Mouse (Mus musculus) left cerebral cortex, adult 11 months (tissue): ENCODE results near the gene Cdip1.

Experiments
- DNase-seq: peaks from one replicate; pipeline ENCODE4 v3.0.0; 2022; ENCODE audit warnings: low spot score

Gene Cdip1

DNA sequence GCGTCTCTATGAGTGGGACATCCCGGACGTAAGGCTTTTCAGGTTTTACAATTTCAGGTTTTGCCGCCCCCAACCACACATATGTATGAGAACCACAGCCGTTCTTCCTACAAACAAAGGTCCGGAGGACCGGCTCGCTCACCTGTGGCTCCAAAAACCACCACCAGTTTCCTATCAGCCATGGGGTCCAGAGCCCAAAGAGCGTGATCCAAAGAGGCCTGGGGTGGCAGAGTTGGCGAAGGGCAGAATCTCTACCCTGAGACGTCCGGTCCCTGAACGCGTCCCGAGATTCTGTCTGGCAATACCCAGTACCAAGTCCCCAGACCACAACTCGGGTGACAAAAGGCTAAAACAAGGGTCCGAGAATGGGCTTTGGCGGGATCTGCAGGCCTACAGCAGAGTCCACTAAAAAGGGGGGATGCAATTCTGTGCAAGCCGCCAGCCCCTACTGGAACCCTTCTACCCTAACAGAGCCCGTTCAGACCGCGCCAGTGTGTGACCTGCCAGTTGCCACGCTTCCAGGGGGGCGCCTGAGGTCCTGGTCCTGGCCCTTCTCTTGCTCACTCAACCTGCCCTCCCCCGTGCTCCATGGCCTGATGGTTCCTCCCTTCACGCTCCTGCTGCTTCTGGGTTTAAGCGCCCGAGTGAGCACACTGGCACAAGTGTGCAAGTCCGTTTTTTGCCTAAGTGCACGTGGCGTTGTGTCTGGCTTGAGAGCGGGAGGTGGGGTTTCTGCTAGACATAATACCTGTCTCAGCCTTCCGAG is 71.2 kb downstream of the Cdip1 start, which contains the start of gene Nmral1:
Gene Nmral1 (minus strand): TSS at position 604 of the 766 bp plus-strand sequence.
- peak; percentile 55 for DNase-seq

DNA sequence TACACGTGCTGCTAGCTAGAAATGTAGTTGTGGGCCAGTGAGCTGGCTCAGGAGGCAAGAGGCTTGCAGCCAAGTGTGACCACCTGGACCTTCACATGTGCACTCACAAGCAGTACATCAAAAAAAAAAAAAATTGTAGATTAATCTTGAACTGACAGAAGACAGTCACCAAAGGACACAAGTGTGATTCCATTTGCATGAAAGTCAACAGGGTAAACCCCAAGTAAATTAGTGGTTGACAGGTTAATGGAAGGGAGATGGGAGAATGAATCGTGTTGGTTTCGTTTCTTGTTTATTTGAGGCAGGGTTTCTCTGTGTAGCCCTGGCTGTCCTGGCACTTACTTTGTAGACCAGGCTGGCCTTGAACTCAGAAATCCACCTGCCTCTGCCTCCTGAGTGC is 72.2 kb downstream of the Cdip1 start:
- DNase-seq, result no peak

DNA sequence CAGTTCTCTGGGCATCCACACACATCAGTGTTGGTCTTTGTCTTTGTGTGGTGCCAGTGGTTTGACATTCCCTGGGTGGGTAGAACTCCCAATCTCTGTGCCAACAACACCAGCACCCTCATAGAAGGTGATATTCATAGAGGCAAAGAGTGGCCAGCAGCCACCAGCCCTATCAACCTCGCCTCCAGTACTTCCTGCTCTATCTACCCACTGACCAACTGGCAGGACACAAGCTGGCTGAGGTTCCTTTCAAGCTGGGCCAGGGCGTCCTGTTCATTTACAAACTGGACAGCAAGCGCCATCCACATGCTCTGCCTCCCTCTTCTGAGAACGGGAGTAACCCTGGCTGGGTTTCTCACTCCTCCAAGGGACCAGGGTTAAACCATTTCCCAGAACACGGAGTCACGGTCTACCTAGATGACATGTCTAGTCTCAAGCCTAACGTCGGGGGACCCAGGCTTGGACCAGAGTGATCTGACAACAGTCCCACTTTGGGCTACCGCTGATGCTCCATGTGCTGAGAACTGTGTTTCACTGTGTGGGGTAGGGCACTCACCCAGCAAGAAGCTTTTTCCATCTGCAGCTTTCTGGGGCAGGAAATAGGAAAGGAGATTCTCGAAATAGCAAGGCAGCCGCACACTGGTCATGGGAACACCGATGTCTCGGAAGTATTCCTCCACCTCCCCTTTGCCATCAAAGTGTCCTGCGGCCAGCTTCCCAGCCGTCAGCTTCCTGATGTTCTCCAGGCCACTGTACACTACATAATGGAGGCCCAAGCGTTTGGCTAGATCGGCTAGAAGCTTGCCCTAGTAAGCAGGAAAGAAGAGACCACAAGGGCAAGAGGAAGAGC is 76.0 kb downstream of the Cdip1 start:
- no peak for DNase-seq

DNA sequence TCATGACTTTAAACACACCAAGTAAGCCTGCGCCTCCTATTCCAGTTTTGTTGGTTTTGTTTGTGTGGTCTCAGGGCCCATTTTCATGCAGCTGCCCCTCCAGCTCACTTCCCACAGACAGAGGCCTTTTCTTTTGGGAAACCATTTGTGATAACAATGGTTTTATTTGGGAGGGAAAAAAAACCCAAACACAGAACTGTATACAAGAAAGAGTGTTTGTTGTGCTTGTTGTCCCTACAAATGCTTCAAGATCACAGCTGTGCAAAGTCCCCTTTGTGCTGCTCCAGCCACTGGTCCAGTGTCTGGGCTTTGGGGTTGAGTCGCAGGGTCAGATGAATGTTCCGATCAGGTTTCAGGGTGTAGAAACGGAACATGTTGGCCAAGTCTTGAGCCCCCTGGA is 78.9 kb downstream of the Cdip1 start:
- DNase-seq, result no peak

DNA sequence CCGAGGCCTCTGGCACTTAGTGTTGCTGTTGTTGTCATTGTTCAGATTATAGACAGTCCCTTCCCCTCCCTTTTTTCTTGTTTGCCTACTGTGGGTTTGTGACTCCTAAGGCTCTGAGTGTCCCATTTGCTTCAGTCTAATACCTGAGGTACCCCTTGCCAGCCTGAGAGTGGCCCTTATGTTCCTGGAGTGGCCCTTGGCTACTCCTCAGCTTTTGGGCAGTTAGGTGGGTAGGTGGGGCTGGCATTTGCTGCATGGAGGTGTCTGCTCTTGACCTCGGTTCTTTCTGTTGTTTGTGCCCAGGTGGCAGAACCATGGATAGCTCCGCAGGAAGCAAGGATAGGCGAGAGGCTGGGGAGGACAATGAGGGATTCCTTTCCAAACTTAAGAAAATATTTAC is 84.6 kb downstream of the Cdip1 start:
- no peak for DNase-seq

DNA sequence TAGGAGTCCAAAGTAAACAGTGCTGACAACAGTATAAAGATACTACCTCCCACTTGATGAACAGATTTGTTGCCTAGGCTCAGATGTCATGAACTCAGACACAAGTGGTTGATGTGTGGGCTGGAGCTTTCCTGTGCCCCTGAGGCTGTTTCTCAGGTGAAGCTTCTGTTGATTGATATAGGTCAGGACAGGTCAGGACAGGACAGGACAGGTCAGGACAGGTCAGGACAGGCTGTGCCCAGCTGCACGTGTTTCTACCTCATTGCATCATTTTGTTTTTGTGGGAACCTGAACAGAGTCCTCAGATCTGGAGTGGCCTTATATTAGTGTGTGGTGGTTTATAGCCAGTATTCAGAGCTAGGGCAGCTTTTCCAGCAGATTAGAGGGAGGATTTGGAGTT is 87.4 kb downstream of the Cdip1 start:
- DNase-seq, result no peak

DNA sequence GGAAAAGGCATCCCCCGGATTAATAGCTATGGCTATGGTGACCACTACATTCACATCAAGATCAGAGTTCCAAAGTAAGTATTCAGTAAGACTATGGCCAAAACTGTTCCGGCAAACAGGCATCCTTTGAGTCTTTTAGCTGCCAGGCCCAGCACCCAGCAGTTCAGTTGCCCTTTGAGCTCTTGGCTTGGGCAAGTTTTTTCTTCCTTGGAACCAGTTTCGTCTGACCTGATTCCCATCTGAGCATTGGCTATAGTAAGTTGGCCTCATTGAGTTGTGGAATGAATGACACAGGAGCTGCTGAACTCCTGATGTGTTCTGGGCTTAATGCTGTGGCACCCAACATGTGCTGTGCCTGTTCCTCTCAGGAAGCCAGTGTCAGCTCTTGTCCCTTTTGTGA is 88.9 kb downstream of the Cdip1 start:
- no peak for DNase-seq
